Mouse (Mus musculus): ENCODE measurements around the gene Phrf1.

GRCm38 (mm10) chr7:141263640-141264039, 35.1 kb downstream of the Phrf1 start:
- no peak for TF ChIP-seq CTCF (IDR thresholded peaks at IDR 0.05; ENCODE audit: insufficient read depth, low read depth, low read length)
- TF ChIP-seq POLR2A (IDR thresholded peaks at IDR 0.05; ENCODE audit: insufficient read depth, low read depth, low read length) = no peak
